Mouse (Mus musculus): ENCODE results near the gene Sppl2b. TPM values are rescaled to one million over a fixed set of nuclear protein-coding genes. Genes with fewer than 3 reads are reported as not detected.

Gene Sppl2b
- polyA plus RNA-seq (2014; fragmentation: Illumina TruSeq; extraction: RNeasy Lipid Tissue Mini Kit (QIAGEN cat#74804); ENCODE audit: insufficient read depth, low read depth, low replicate concordance): 9.4 TPM

GRCm38 (mm10) chr10:80854913-80855748 is at the start of gene Sppl2b, which contains the start of gene Lsm7:
Gene Sppl2b, plus strand, starts transcription at chr10:80855275.
Gene Lsm7, minus strand, starts transcription at chr10:80855209.

GRCm38 (mm10) chr10:80813366-80813765 is 41.7 kb upstream of the Sppl2b start, which contains the start of gene Jsrp1:
Gene Jsrp1, minus strand, starts transcription at chr10:80813498.

GRCm38 (mm10) chr10:80826151-80827062 is 28.7 kb upstream of the Sppl2b start, which contains the start of gene Oaz1:
Gene Oaz1, plus strand, starts transcription at chr10:80826656.

GRCm38 (mm10) chr10:80843931-80844547 is 11.0 kb upstream of the Sppl2b start, which contains the start of gene Lingo3:
Gene Lingo3, minus strand, starts transcription at chr10:80844039.

GRCm38 (mm10) chr10:80871581-80871980 is 16.5 kb downstream of the Sppl2b start, which contains the start of gene Tmprss9:
Gene Tmprss9, plus strand, starts transcription at chr10:80871848.

GRCm38 (mm10) chr10:80900318-80901247 is 45.5 kb downstream of the Sppl2b start, which contains the start of gene Timm13:
Gene Timm13, minus strand, starts transcription at chr10:80900969.

GRCm38 (mm10) chr10:80917779-80918434 is 62.8 kb downstream of the Sppl2b start, which contains the start of gene Lmnb2:
Gene Lmnb2, minus strand, starts transcription at chr10:80918245.

Other genes starting within 250 kb of the Sppl2b start
- gene Gm49322, start 249.3 kb upstream of the Sppl2b start, polyA plus RNA-seq (2014; fragmentation: Illumina TruSeq; extraction: RNeasy Lipid Tissue Mini Kit (QIAGEN cat#74804); ENCODE audit: insufficient read depth, low read depth, low replicate concordance): 0.44 TPM
- 98.5 TPM for gene Csnk1g2, start 232.4 kb upstream of the Sppl2b start, polyA plus RNA-seq (2014; fragmentation: Illumina TruSeq; extraction: RNeasy Lipid Tissue Mini Kit (QIAGEN cat#74804); ENCODE audit: insufficient read depth, low read depth, low replicate concordance)
- 24.0 TPM for gene Btbd2, start 198.2 kb upstream of the Sppl2b start, polyA plus RNA-seq (2014; fragmentation: Illumina TruSeq; extraction: RNeasy Lipid Tissue Mini Kit (QIAGEN cat#74804); ENCODE audit: insufficient read depth, low read depth, low replicate concordance)
- 80.0 TPM for gene Mknk2, start 177.2 kb upstream of the Sppl2b start, polyA plus RNA-seq (2014; fragmentation: Illumina TruSeq; extraction: RNeasy Lipid Tissue Mini Kit (QIAGEN cat#74804); ENCODE audit: insufficient read depth, low read depth, low replicate concordance)
- 23.9 TPM for gene Mob3a, start 153.3 kb upstream of the Sppl2b start, polyA plus RNA-seq (2014; fragmentation: Illumina TruSeq; extraction: RNeasy Lipid Tissue Mini Kit (QIAGEN cat#74804); ENCODE audit: insufficient read depth, low read depth, low replicate concordance)
- gene Izumo4, start 153.1 kb upstream of the Sppl2b start, polyA plus RNA-seq (2014; fragmentation: Illumina TruSeq; extraction: RNeasy Lipid Tissue Mini Kit (QIAGEN cat#74804); ENCODE audit: insufficient read depth, low read depth, low replicate concordance): 26.3 TPM
- 26.6 TPM for gene Ap3d1, start 113.0 kb upstream of the Sppl2b start, polyA plus RNA-seq (2014; fragmentation: Illumina TruSeq; extraction: RNeasy Lipid Tissue Mini Kit (QIAGEN cat#74804); ENCODE audit: insufficient read depth, low read depth, low replicate concordance)
- 6.0 TPM for gene Dot1l, start 100.1 kb upstream of the Sppl2b start, polyA plus RNA-seq (2014; fragmentation: Illumina TruSeq; extraction: RNeasy Lipid Tissue Mini Kit (QIAGEN cat#74804); ENCODE audit: insufficient read depth, low read depth, low replicate concordance)
- gene Sf3a2, start 57.1 kb upstream of the Sppl2b start, polyA plus RNA-seq (2014; fragmentation: Illumina TruSeq; extraction: RNeasy Lipid Tissue Mini Kit (QIAGEN cat#74804); ENCODE audit: insufficient read depth, low read depth, low replicate concordance): 19.4 TPM
- gene Plekhj1, start 56.6 kb upstream of the Sppl2b start, polyA plus RNA-seq (2014; fragmentation: Illumina TruSeq; extraction: RNeasy Lipid Tissue Mini Kit (QIAGEN cat#74804); ENCODE audit: insufficient read depth, low read depth, low replicate concordance): 47.8 TPM
- gene Amh, start 50.0 kb upstream of the Sppl2b start, polyA plus RNA-seq (2014; fragmentation: Illumina TruSeq; extraction: RNeasy Lipid Tissue Mini Kit (QIAGEN cat#74804); ENCODE audit: insufficient read depth, low read depth, low replicate concordance): 0.19 TPM
- not detected for gene Jsrp1, start 41.8 kb upstream of the Sppl2b start, polyA plus RNA-seq (2014; fragmentation: Illumina TruSeq; extraction: RNeasy Lipid Tissue Mini Kit (QIAGEN cat#74804); ENCODE audit: insufficient read depth, low read depth, low replicate concordance)
- gene Oaz1, start 28.6 kb upstream of the Sppl2b start, polyA plus RNA-seq (2014; fragmentation: Illumina TruSeq; extraction: RNeasy Lipid Tissue Mini Kit (QIAGEN cat#74804); ENCODE audit: insufficient read depth, low read depth, low replicate concordance): 1,024 TPM
- gene Lingo3, start 11.2 kb upstream of the Sppl2b start, polyA plus RNA-seq (2014; fragmentation: Illumina TruSeq; extraction: RNeasy Lipid Tissue Mini Kit (QIAGEN cat#74804); ENCODE audit: insufficient read depth, low read depth, low replicate concordance): not detected
- gene Lsm7, start 66 bp upstream of the Sppl2b start, polyA plus RNA-seq (2014; fragmentation: Illumina TruSeq; extraction: RNeasy Lipid Tissue Mini Kit (QIAGEN cat#74804); ENCODE audit: insufficient read depth, low read depth, low replicate concordance): 119 TPM
- not detected for gene Tmprss9, start 16.6 kb downstream of the Sppl2b start, polyA plus RNA-seq (2014; fragmentation: Illumina TruSeq; extraction: RNeasy Lipid Tissue Mini Kit (QIAGEN cat#74804); ENCODE audit: insufficient read depth, low read depth, low replicate concordance)
- 173 TPM for gene Timm13, start 45.7 kb downstream of the Sppl2b start, polyA plus RNA-seq (2014; fragmentation: Illumina TruSeq; extraction: RNeasy Lipid Tissue Mini Kit (QIAGEN cat#74804); ENCODE audit: insufficient read depth, low read depth, low replicate concordance)
- gene Lmnb2, start 63.0 kb downstream of the Sppl2b start, polyA plus RNA-seq (2014; fragmentation: Illumina TruSeq; extraction: RNeasy Lipid Tissue Mini Kit (QIAGEN cat#74804); ENCODE audit: insufficient read depth, low read depth, low replicate concordance): 5.4 TPM
- 63.5 TPM for gene Gadd45b, start 74.8 kb downstream of the Sppl2b start, polyA plus RNA-seq (2014; fragmentation: Illumina TruSeq; extraction: RNeasy Lipid Tissue Mini Kit (QIAGEN cat#74804); ENCODE audit: insufficient read depth, low read depth, low replicate concordance)
- 1.2 TPM for gene Gng7, start 159.7 kb downstream of the Sppl2b start, polyA plus RNA-seq (2014; fragmentation: Illumina TruSeq; extraction: RNeasy Lipid Tissue Mini Kit (QIAGEN cat#74804); ENCODE audit: insufficient read depth, low read depth, low replicate concordance)
- gene Diras1, start 170.4 kb downstream of the Sppl2b start, polyA plus RNA-seq (2014; fragmentation: Illumina TruSeq; extraction: RNeasy Lipid Tissue Mini Kit (QIAGEN cat#74804); ENCODE audit: insufficient read depth, low read depth, low replicate concordance): not detected
- 15.7 TPM for gene Slc39a3, start 182.2 kb downstream of the Sppl2b start, polyA plus RNA-seq (2014; fragmentation: Illumina TruSeq; extraction: RNeasy Lipid Tissue Mini Kit (QIAGEN cat#74804); ENCODE audit: insufficient read depth, low read depth, low replicate concordance)
- gene Sgta, start 204.9 kb downstream of the Sppl2b start, polyA plus RNA-seq (2014; fragmentation: Illumina TruSeq; extraction: RNeasy Lipid Tissue Mini Kit (QIAGEN cat#74804); ENCODE audit: insufficient read depth, low read depth, low replicate concordance): 57.6 TPM
- 9.9 TPM for gene Thop1, start 214.8 kb downstream of the Sppl2b start, polyA plus RNA-seq (2014; fragmentation: Illumina TruSeq; extraction: RNeasy Lipid Tissue Mini Kit (QIAGEN cat#74804); ENCODE audit: insufficient read depth, low read depth, low replicate concordance)
- gene Creb3l3, start 243.6 kb downstream of the Sppl2b start, polyA plus RNA-seq (2014; fragmentation: Illumina TruSeq; extraction: RNeasy Lipid Tissue Mini Kit (QIAGEN cat#74804); ENCODE audit: insufficient read depth, low read depth, low replicate concordance): 0.13 TPM